Mouse (Mus musculus): Measurements from ENCODE around the gene Krtap17-1. TPM values are rescaled to one million over a fixed set of nuclear protein-coding genes. Genes with fewer than 3 reads are reported as not detected.

Gene Krtap17-1
- not detected for polyA plus RNA-seq (2014; fragmentation: Illumina TruSeq; extraction: RNeasy Lipid Tissue Mini Kit (QIAGEN cat#74804); ENCODE audit: low read depth, low replicate concordance)

DNA sequence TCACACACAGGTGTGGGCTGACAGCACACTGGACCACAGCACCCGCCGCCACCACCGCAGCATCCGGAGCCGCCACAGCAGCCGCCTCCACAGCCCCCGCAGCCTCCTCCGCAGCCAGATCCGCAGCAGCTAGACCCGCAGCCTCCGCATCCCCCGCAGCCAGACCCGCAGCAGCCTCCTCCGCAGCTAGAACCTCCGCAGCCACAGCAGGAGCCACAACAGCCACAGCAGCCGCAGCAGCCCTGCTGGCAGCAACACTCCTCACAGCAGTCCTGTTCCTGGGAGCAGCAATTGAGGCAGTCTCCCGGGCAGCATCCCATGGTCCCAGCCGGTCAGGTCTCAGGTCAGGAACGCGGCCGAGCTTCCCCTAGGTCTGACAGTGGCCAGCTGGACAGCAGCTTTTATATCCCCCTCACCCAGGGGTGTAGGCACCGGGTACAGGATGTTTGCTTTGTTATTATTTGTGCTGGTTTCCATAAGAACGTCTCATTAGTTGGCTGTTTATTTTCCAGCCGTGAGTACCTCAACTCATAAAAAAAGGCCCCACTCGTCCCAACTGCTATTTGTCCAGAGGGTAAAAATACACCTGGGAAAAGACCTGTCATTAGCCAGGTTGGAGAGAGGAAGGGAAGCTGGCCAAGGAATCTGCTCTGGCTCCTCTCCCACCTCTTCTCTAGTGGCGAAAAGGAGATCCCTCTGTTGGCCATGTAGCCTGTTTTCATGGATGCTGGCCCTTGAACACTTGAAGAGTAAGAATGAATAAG is at the start of gene Krtap17-1:
Gene Krtap17-1, minus strand, starts transcription at position 375 of the 764 bp plus-strand sequence.

DNA sequence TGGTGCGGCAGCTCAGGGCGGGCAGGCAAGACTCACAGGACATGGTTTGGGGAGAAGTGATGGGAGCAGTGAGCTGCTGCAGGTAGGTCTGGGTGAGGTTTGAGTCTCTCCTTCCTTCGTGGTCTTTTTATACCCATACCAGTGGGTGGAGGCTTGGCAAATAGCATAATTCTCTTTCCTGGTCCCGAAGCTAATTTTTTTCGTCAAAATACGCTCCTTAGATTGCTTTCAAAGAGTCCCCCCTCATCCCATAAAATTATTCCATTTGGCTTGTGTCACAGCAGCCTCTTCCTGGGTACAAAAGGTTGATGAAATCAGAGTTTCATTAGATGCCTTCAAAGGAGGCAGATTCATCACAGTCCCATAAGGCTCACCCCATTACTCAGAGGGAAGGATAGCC is 47.7 kb upstream of the Krtap17-1 start, which contains the start of gene Krt34:
Gene Krt34, minus strand, starts transcription at position 101 of the 400 bp plus-strand sequence.

DNA sequence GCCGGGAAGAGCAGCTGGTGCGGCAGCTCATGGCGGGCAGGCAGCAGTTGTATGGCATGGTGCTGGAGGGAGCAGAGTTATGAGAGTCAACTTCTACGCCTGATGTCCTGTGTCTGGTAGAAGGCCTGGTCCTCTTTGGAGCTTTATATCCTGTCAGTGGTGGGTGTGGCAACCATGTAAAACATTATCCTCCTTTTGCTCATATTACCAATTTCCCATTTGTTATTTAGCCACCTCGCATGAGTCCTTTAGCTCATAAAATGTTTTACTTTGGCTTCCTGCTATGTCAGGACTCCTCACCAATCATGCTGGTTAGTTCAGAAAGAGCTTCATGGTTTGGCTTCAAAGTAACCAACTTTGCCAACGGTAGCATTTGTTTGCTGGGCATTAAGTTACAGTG is 36.0 kb upstream of the Krtap17-1 start, which contains the start of gene Krt33b:
Gene Krt33b, minus strand, starts transcription at position 101 of the 400 bp plus-strand sequence.

DNA sequence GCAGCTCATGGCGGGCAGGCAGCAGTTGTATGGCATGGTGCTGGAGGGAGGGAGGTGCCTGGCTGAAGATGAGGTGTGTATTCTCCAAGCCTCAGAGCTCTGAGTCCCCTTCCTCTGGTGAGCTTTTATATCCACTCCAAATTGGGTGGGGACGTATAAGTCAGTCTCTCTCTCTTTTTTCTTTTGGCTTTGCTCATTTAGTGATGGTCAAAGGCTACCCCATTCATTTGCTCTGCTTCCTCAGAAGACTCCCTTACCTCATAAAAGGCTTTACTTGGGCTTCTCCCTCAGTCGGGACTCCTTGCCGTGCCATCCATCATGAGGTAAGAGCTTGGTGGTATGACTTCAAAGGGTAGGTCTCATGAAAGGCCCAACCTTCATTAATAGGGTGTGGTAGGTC is 22.3 kb upstream of the Krtap17-1 start, which contains the start of gene Krt33a:
Gene Krt33a, minus strand, starts transcription at position 101 of the 400 bp plus-strand sequence.

DNA sequence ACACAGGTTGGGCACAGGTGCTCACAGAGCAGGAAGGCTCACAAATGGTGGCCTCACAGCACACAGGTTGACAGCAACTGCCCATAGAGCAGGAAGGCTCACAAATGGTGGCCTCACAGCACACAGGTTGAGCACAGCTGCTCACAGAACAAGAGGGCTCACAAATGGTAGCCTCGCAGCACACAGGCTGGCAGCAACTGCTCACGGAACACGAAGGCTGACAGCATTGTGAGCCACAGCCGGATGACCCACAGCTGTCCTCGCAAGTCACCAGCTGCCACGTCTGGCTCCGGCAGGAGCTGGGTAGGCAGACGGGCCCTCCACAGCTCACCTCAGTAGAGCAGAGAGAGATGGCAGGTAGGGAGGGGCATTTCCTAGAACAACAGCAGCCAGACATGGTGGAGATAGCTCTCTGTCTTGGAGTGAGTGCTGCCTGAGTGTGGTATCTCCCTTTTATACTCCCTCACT is 7.6 kb downstream of the Krtap17-1 start, which contains the start of gene Krtap16-1:
Gene Krtap16-1, minus strand, starts transcription at position 418 of the 468 bp plus-strand sequence.

DNA sequence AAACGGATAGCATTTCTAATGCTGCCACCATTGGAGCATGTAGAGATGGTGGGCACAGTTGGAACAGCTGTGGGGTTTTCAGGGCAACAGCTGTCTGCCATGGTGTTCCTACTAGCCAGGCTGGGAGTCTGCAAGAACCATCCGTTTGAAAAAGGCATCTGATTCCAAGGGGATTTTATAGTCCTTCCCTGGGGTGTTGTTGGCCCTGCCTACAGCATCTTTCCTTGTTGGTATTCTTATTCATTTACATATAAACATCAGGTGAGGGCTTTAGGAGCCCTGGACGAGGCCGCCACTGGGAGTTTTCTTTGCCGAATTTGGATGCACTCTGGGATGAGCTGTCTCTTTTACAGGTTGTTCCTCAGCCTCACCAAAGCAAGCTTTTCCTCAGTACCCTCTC is 14.8 kb downstream of the Krtap17-1 start, which contains the start of gene Krtap29-1:
Gene Krtap29-1, minus strand, starts transcription at position 101 of the 400 bp plus-strand sequence.

DNA sequence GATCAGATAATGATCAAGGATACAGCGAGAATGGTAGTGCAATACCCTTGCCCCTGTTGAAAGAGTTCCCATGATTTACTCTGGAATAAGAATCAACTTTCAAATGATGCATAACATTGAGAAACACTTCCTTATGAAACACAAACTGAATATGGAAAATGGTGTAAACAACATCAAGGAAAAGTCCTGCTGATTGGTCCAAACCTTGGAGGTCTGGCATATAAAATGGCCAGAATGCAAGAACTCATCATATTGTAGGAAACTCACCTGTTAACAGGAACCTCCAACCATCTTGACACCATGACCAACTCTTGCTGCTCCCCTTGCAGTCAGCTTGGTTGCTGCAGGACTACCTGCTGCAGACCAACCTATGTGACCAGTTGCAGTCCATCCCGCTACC is 45.6 kb downstream of the Krtap17-1 start, which contains the start of gene Krtap9-5:
Gene Krtap9-5, plus strand, starts transcription at position 301 of the 400 bp plus-strand sequence.

Other genes starting within 250 kb of the Krtap17-1 start
- not detected for gene Gm11595, start 221.1 kb downstream of the Krtap17-1 start, polyA plus RNA-seq (2014; fragmentation: Illumina TruSeq; extraction: RNeasy Lipid Tissue Mini Kit (QIAGEN cat#74804); ENCODE audit: low read depth, low replicate concordance)
- not detected for gene Krtap4-8, start 213.3 kb downstream of the Krtap17-1 start, polyA plus RNA-seq (2014; fragmentation: Illumina TruSeq; extraction: RNeasy Lipid Tissue Mini Kit (QIAGEN cat#74804); ENCODE audit: low read depth, low replicate concordance)
- not detected for gene Krtap4-9, start 208.8 kb downstream of the Krtap17-1 start, polyA plus RNA-seq (2014; fragmentation: Illumina TruSeq; extraction: RNeasy Lipid Tissue Mini Kit (QIAGEN cat#74804); ENCODE audit: low read depth, low replicate concordance)
- not detected for gene Gm11596, start 200.5 kb downstream of the Krtap17-1 start, polyA plus RNA-seq (2014; fragmentation: Illumina TruSeq; extraction: RNeasy Lipid Tissue Mini Kit (QIAGEN cat#74804); ENCODE audit: low read depth, low replicate concordance)
- gene Gm11569, start 195.1 kb downstream of the Krtap17-1 start, polyA plus RNA-seq (2014; fragmentation: Illumina TruSeq; extraction: RNeasy Lipid Tissue Mini Kit (QIAGEN cat#74804); ENCODE audit: low read depth, low replicate concordance) = not detected
- not detected for gene Gm11554, start 189.5 kb downstream of the Krtap17-1 start, polyA plus RNA-seq (2014; fragmentation: Illumina TruSeq; extraction: RNeasy Lipid Tissue Mini Kit (QIAGEN cat#74804); ENCODE audit: low read depth, low replicate concordance)
- not detected for gene Krtap4-13, start 184.1 kb downstream of the Krtap17-1 start, polyA plus RNA-seq (2014; fragmentation: Illumina TruSeq; extraction: RNeasy Lipid Tissue Mini Kit (QIAGEN cat#74804); ENCODE audit: low read depth, low replicate concordance)
- not detected for gene Gm11564, start 178.3 kb downstream of the Krtap17-1 start, polyA plus RNA-seq (2014; fragmentation: Illumina TruSeq; extraction: RNeasy Lipid Tissue Mini Kit (QIAGEN cat#74804); ENCODE audit: low read depth, low replicate concordance)
- not detected for gene 2300003K06Rik, start 155.9 kb downstream of the Krtap17-1 start, polyA plus RNA-seq (2014; fragmentation: Illumina TruSeq; extraction: RNeasy Lipid Tissue Mini Kit (QIAGEN cat#74804); ENCODE audit: low read depth, low replicate concordance)
- gene Krtap4-16, start 142.4 kb downstream of the Krtap17-1 start, polyA plus RNA-seq (2014; fragmentation: Illumina TruSeq; extraction: RNeasy Lipid Tissue Mini Kit (QIAGEN cat#74804); ENCODE audit: low read depth, low replicate concordance) = not detected
- not detected for gene Gm11568, start 136.1 kb downstream of the Krtap17-1 start, polyA plus RNA-seq (2014; fragmentation: Illumina TruSeq; extraction: RNeasy Lipid Tissue Mini Kit (QIAGEN cat#74804); ENCODE audit: low read depth, low replicate concordance)
- not detected for gene Gm11559, start 129.5 kb downstream of the Krtap17-1 start, polyA plus RNA-seq (2014; fragmentation: Illumina TruSeq; extraction: RNeasy Lipid Tissue Mini Kit (QIAGEN cat#74804); ENCODE audit: low read depth, low replicate concordance)
- not detected for gene Krtap9-1, start 120.6 kb downstream of the Krtap17-1 start, polyA plus RNA-seq (2014; fragmentation: Illumina TruSeq; extraction: RNeasy Lipid Tissue Mini Kit (QIAGEN cat#74804); ENCODE audit: low read depth, low replicate concordance)
- gene Gm11567, start 114.8 kb downstream of the Krtap17-1 start, polyA plus RNA-seq (2014; fragmentation: Illumina TruSeq; extraction: RNeasy Lipid Tissue Mini Kit (QIAGEN cat#74804); ENCODE audit: low read depth, low replicate concordance) = not detected
- gene Krtap31-1, start 86.1 kb downstream of the Krtap17-1 start, polyA plus RNA-seq (2014; fragmentation: Illumina TruSeq; extraction: RNeasy Lipid Tissue Mini Kit (QIAGEN cat#74804); ENCODE audit: low read depth, low replicate concordance) = not detected
- not detected for gene Gm11565, start 79.2 kb downstream of the Krtap17-1 start, polyA plus RNA-seq (2014; fragmentation: Illumina TruSeq; extraction: RNeasy Lipid Tissue Mini Kit (QIAGEN cat#74804); ENCODE audit: low read depth, low replicate concordance)
- not detected for gene Krtap31-2, start 57.7 kb downstream of the Krtap17-1 start, polyA plus RNA-seq (2014; fragmentation: Illumina TruSeq; extraction: RNeasy Lipid Tissue Mini Kit (QIAGEN cat#74804); ENCODE audit: low read depth, low replicate concordance)
- not detected for gene Krtap9-5, start 45.5 kb downstream of the Krtap17-1 start, polyA plus RNA-seq (2014; fragmentation: Illumina TruSeq; extraction: RNeasy Lipid Tissue Mini Kit (QIAGEN cat#74804); ENCODE audit: low read depth, low replicate concordance)
- not detected for gene Krtap29-1, start 14.9 kb downstream of the Krtap17-1 start, polyA plus RNA-seq (2014; fragmentation: Illumina TruSeq; extraction: RNeasy Lipid Tissue Mini Kit (QIAGEN cat#74804); ENCODE audit: low read depth, low replicate concordance)
- gene Krtap16-1, start 7.4 kb downstream of the Krtap17-1 start, polyA plus RNA-seq (2014; fragmentation: Illumina TruSeq; extraction: RNeasy Lipid Tissue Mini Kit (QIAGEN cat#74804); ENCODE audit: low read depth, low replicate concordance) = not detected
- gene Krt33a, start 22.2 kb upstream of the Krtap17-1 start, polyA plus RNA-seq (2014; fragmentation: Illumina TruSeq; extraction: RNeasy Lipid Tissue Mini Kit (QIAGEN cat#74804); ENCODE audit: low read depth, low replicate concordance) = not detected
- gene Krt33b, start 35.9 kb upstream of the Krtap17-1 start, polyA plus RNA-seq (2014; fragmentation: Illumina TruSeq; extraction: RNeasy Lipid Tissue Mini Kit (QIAGEN cat#74804); ENCODE audit: low read depth, low replicate concordance) = not detected
- gene Krt34, start 47.6 kb upstream of the Krtap17-1 start, polyA plus RNA-seq (2014; fragmentation: Illumina TruSeq; extraction: RNeasy Lipid Tissue Mini Kit (QIAGEN cat#74804); ENCODE audit: low read depth, low replicate concordance) = not detected
- not detected for gene Krt31, start 56.6 kb upstream of the Krtap17-1 start, polyA plus RNA-seq (2014; fragmentation: Illumina TruSeq; extraction: RNeasy Lipid Tissue Mini Kit (QIAGEN cat#74804); ENCODE audit: low read depth, low replicate concordance)
- not detected for gene Krt32, start 94.2 kb upstream of the Krtap17-1 start, polyA plus RNA-seq (2014; fragmentation: Illumina TruSeq; extraction: RNeasy Lipid Tissue Mini Kit (QIAGEN cat#74804); ENCODE audit: low read depth, low replicate concordance)
- gene Krt35, start 102.2 kb upstream of the Krtap17-1 start, polyA plus RNA-seq (2014; fragmentation: Illumina TruSeq; extraction: RNeasy Lipid Tissue Mini Kit (QIAGEN cat#74804); ENCODE audit: low read depth, low replicate concordance) = not detected
- not detected for gene Krt36, start 111.6 kb upstream of the Krtap17-1 start, polyA plus RNA-seq (2014; fragmentation: Illumina TruSeq; extraction: RNeasy Lipid Tissue Mini Kit (QIAGEN cat#74804); ENCODE audit: low read depth, low replicate concordance)
- gene Krt13, start 127.6 kb upstream of the Krtap17-1 start, polyA plus RNA-seq (2014; fragmentation: Illumina TruSeq; extraction: RNeasy Lipid Tissue Mini Kit (QIAGEN cat#74804); ENCODE audit: low read depth, low replicate concordance) = not detected
- not detected for gene Krt15, start 141.9 kb upstream of the Krtap17-1 start, polyA plus RNA-seq (2014; fragmentation: Illumina TruSeq; extraction: RNeasy Lipid Tissue Mini Kit (QIAGEN cat#74804); ENCODE audit: low read depth, low replicate concordance)
- not detected for gene Krt19, start 154.7 kb upstream of the Krtap17-1 start, polyA plus RNA-seq (2014; fragmentation: Illumina TruSeq; extraction: RNeasy Lipid Tissue Mini Kit (QIAGEN cat#74804); ENCODE audit: low read depth, low replicate concordance)
- not detected for gene Krt9, start 199.3 kb upstream of the Krtap17-1 start, polyA plus RNA-seq (2014; fragmentation: Illumina TruSeq; extraction: RNeasy Lipid Tissue Mini Kit (QIAGEN cat#74804); ENCODE audit: low read depth, low replicate concordance)
- gene Krt14, start 213.6 kb upstream of the Krtap17-1 start, polyA plus RNA-seq (2014; fragmentation: Illumina TruSeq; extraction: RNeasy Lipid Tissue Mini Kit (QIAGEN cat#74804); ENCODE audit: low read depth, low replicate concordance) = not detected